Mouse (Mus musculus): ENCODE results near the gene Smad3.

- no peak for TF ChIP-seq CTCF (IDR thresholded peaks at IDR 0.05; ENCODE audit: control insufficient read depth, insufficient read depth, low read length)
- TF ChIP-seq POLR2A (IDR thresholded peaks at IDR 0.05; ENCODE audit: borderline replicate concordance, control insufficient read depth, low read depth, low read length), result no peak
Measured at GRCm38 (mm10) chr9:63755671-63756543, 1.9 kb downstream of the Smad3 start.

Measured in bone marrow, adult 2 months (tissue).